Mouse (Mus musculus) embryonic facial prominence, embryonic 13.5 days (tissue): ENCODE results near the gene Cd93. TPM values are rescaled to one million over a fixed set of nuclear protein-coding genes. Genes with fewer than 3 reads are reported as not detected.

Experiments
- ATAC-seq: fragments of 200-750 bp; cut with Nextera tagmentation; 2 replicates; pipeline ENCODE4 v1.8.0; 2017; ENCODE audit warnings: low read depth; ENCODE audit not compliant: insufficient number of reproducible peaks, insufficient read depth, low FRiP score, low TSS enrichment
- H3K27ac ChIP-seq: fragments of 300-500 bp; sonication (generic); 2 replicates; pipeline ENCODE4 v1.5.1; 2015; ENCODE audit warnings: moderate library complexity, mild to moderate bottlenecking, inconsistent platforms
- H3K27me3 ChIP-seq: fragments of 300-500 bp; sonication (generic); 2 replicates; pipeline ENCODE4 v1.6.1; 2015; ENCODE audit warnings: mild to moderate bottlenecking, inconsistent platforms
- H3K36me3 ChIP-seq: fragments of 300-500 bp; sonication (generic); 2 replicates; pipeline ENCODE4 v1.6.1; 2015; ENCODE audit warnings: mild to moderate bottlenecking, inconsistent platforms
- H3K4me1 ChIP-seq: fragments of 300-500 bp; sonication (generic); 2 replicates; pipeline ENCODE4 v1.6.1; 2015; ENCODE audit warnings: inconsistent platforms
- H3K4me2 ChIP-seq: fragments of 300-500 bp; sonication (generic); 2 replicates; pipeline ENCODE4 v1.6.1; 2015; ENCODE audit warnings: moderate library complexity, mild to moderate bottlenecking, inconsistent platforms
- H3K4me3 ChIP-seq: fragments of 300-500 bp; sonication (generic); 2 replicates; pipeline ENCODE4 v1.5.1; 2015; ENCODE audit warnings: mild to moderate bottlenecking, inconsistent platforms
- H3K9ac ChIP-seq: fragments of 300-500 bp; sonication (generic); 2 replicates; pipeline ENCODE4 v1.6.1; 2015; ENCODE audit warnings: mild to moderate bottlenecking, inconsistent platforms
- H3K9me3 ChIP-seq: fragments of 300-500 bp; sonication (generic); 2 replicates; pipeline ENCODE4 v1.6.1; 2016; ENCODE audit warnings: inconsistent platforms
- WGBS: fragments of 180-500 bp; shearing (Covaris S2); methylation state at CpG from one replicate; pipeline ENCODE4 v1.1.7; 2015; ENCODE audit warnings: mixed read lengths; 5-methylcytosine and 5-hydroxymethylcytosine counted together
- polyA plus RNA-seq: library from polyadenylated mRNA; unstranded; fragments of >200 nt; fragmentation: Nextera tagmentation; extraction: Ambion mirVana; gene quantifications from 2 replicates; pipeline ENCODE4 v1.2.1, GENCODE M21; 2015

Cd93 gene
- polyA plus RNA-seq, 1 experiment from 2014 or later, result 8.0 TPM

DNA sequence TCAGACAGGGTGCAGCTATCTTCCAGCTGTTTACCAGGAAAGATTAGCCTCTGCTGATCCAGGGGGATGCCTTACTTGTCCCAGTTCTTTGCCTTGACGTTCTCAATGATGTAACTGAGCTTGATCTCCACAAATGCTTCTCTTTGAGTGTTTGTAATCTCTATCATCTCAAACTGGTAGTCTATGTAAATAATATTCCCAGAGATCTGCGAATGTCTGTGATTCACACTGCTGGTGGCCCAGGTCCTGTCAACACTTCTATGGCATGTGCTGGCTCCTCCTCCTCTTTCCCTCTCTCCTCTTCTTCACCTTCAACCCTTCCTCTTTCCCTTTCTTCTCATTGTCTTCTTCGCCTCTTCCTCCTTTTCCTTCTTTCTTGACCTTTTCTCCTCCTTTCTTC is 24.2 kb downstream of the Cd93 start:
- H3K36me3 ChIP-seq, result no peaks in the 10 kb centered on the region
- H3K9ac ChIP-seq, result no peak overlapping the region
- no peak for ATAC-seq
- H3K4me2 ChIP-seq, result no peak overlapping the region
- H3K4me1 ChIP-seq, result no peaks in the 10 kb centered on the region; the same call in 1 of the 2 replicates
- H3K9me3 ChIP-seq, result no peaks in the 10 kb centered on the region
- no peaks in the 10 kb centered on the region for H3K27me3 ChIP-seq
- WGBS, result 70% methylated on average over 3 of the region's 3 CpGs
- H3K4me3 ChIP-seq, result no peak overlapping the region
- H3K27ac ChIP-seq, result no peak overlapping the region

DNA sequence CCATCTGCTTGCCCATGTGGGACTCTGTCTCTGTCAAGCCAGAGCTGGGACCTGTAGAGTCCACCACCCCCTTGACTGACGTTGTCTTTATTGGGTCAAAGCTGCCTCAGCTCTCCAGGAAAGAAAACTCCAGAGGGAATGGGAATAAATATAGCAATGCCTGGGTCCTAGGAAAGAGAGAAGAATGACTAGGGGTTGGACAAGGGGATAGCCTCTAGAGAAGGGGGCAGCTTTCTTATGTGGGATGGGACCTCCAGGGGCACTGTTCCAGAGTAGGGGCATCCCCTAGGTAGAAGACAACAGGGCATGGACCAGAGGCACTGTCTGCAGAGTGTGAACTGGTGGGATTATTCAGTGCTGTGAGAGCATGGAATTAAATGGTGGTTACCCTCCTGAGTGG is 33.5 kb downstream of the Cd93 start:
- Histone ChIP-seq H3K27me3 (peaks cover 44% of the 10 kb centered on the region), H3K4me1 (peaks cover 29% of the 10 kb centered on the region), H3K4me3 (no peak overlapping the region), H3K36me3 (no peaks in the 10 kb centered on the region), H3K9me3 (no peaks in the 10 kb centered on the region), H3K27ac (no peak overlapping the region), H3K4me2 (no peak overlapping the region), H3K9ac (no peak overlapping the region)
- 80% methylated on average over 1 of the region's 1 CpGs for WGBS
- ATAC-seq, result no peak

DNA sequence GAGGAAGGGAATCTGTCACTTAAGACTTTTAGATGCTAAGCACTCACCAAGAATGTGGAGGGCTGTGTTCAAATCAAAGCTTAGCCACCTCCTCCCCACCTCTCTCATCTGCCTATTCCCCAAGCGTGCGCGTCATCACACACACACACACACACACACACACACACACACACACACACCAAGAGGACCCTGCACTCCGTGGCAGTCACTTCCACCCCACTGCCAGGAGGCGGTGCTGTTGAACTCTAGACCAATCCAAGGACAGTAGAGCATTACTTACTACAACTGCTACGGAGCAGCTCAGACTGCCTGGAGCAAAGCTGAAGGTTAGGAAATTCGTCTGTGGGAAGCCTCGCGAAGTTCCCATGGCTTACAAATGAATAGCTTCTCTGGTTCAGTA is 34.2 kb downstream of the Cd93 start:
- Histone ChIP-seq H3K9ac (no peak overlapping the region), H3K4me2 (no peak overlapping the region), H3K4me3 (no peak overlapping the region), H3K4me1 (peaks cover 29% of the 10 kb centered on the region), H3K27me3 (peaks cover 51% of the 10 kb centered on the region), H3K27ac (no peak overlapping the region), H3K36me3 (no peaks in the 10 kb centered on the region), H3K9me3 (no peaks in the 10 kb centered on the region)
- ATAC-seq, result peak; percentile 67
- 10% methylated on average over 6 of the region's 9 CpGs for WGBS

DNA sequence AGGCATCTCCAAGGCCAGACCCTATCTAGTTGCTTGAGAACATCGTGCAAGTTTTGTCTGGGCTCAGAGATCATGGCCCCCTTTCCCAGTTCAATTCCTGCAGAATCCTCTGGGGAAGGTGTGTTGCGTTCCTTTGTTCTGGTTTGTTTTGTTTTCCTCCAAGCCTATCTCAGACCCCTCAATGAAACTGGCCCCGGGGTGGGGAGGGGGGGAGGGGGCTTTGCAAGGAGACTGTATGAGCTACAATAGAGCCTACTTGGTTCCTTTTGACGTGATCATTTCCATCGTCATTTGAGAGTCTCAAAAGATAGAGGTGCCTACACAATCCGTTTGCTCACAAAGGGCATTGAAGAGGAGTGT is 34.6 kb downstream of the Cd93 start:
- Histone ChIP-seq H3K4me3 (no peak overlapping the region), H3K4me2 (peak overlapping the region; percentile 75; the same call in 1 of the 2 replicates), H3K36me3 (no peaks in the 10 kb centered on the region), H3K27ac (no peak overlapping the region), H3K27me3 (peaks cover 55% of the 10 kb centered on the region), H3K9me3 (no peaks in the 10 kb centered on the region), H3K9ac (no peak overlapping the region), H3K4me1 (peaks cover 29% of the 10 kb centered on the region)
- no peak for ATAC-seq
- WGBS, result 12% methylated on average over 6 of the region's 6 CpGs

DNA sequence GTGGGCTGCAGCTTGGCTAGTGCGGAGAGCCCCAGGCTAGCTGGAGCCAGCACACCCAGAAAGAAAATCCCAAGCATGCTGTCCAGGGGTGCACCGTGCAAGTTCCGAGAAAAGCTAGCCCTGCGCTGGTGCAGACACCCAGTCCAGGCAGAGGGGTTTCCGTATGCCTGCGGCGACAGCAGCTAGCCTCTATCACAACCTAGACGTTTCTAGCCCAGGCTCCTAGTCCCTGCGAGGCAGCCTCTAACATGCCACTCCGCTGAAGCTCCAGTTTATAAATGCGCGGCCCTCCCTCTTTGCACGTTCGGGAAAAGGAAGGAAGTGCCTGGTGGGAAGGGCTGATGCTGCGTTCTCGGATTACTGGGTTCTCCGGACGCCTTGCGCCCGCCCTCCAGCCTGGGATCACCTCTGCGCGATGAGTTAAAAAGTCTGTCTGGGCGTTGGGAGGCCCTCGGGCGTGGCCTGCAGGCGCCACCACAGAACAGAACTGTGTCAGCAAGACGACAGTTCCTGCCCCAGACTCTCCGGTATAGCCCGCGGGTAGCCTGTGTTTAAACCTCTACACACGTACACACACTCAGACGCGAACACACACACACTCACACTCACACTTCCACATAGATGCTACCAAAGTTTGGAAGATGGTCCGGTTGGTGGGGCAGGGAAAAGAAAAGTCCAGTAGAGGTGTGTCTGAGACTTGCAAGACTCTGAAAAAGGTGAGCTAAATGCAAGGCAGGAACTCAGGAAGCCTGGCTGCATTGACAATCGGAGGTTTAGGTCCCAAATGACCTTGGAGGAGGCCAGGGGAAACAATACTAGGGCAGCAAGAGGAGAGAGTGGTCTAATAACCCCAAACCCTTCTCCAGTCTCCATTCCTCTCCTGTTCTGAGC is 35.2 kb downstream of the Cd93 start, which contains the start of gene Thbd:
Gene Thbd, minus strand, starts transcription at position 319 of the 891 bp plus-strand sequence.
- H3K36me3 ChIP-seq, result no peaks in the 10 kb centered on the region
- H3K9ac ChIP-seq, result peak within 1 kb of the TSS; percentile 58
- H3K27ac ChIP-seq, result 0 out of 2 replicates have a peak within 1 kb of the TSS, but pooled peaks have one; percentile 44
- H3K27me3 ChIP-seq, result peaks cover 59% of the 10 kb centered on the region
- H3K4me3 ChIP-seq, result peak within 1 kb of the TSS; percentile 44
- WGBS, result 1% methylated on average over 35 of the region's 35 CpGs
- ATAC-seq, result peak; percentile 72
- H3K4me1 ChIP-seq, result peaks cover 29% of the 10 kb centered on the region
- H3K9me3 ChIP-seq, result no peaks in the 10 kb centered on the region
- H3K4me2 ChIP-seq, result peak within 1 kb of the TSS; percentile 75

DNA sequence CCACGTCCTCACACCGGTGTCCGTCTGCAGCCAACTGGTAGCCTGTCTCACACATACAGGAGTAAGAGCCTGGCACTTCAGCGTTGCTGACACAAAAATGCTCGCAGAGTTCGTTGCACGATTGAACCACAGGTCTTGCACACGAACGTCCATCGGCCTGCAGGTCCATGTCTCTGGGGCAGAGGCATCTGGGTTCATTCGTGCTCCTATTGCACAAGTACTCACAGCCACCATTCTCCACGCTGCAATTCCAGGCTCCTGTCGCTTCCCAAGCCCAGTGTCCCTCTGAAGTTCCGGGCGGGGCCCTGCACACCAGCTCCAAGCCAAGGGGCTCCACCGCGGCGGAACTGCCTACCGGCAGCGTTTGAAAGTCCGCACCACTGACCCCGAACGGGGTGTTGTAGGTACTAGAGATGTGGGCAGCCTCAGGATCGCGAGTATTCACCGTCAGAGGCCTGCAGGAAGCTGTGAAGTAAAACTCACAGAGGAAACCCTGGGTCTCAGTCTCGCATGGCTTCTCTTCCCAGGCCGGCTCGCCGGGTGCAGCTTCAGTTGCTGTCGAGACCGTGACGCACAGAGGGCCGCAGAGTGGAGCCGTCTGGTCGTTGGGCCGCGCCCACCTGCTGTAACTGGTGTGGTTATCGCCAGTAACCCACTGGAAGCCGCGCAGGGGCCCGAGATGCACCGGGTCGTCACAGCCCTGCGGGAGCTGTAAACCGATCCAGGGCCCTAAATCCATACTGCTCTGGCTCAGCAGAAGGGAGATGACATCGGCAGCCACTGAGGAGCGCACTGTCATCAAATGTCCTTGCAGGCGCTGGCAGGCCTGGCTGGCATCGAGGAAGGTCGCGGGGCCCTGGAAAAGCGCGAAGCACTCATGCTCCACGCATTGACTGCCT is 36.1 kb downstream of the Cd93 start:
- Histone ChIP-seq H3K4me2 (peak overlapping the region; percentile 75), H3K36me3 (no peaks in the 10 kb centered on the region), H3K4me1 (peaks cover 29% of the 10 kb centered on the region), H3K27me3 (peaks cover 59% of the 10 kb centered on the region), H3K27ac (0 out of 2 replicates have a peak overlapping the region, but pooled peaks have one; percentile 44), H3K4me3 (peak overlapping the region; percentile 44), H3K9ac (peak overlapping the region; percentile 58), H3K9me3 (no peaks in the 10 kb centered on the region)
- 0 out of 2 replicates have a peak, but pooled peaks have one; percentile 29 for ATAC-seq
- WGBS, result 4% methylated on average over 55 of the region's 55 CpGs

DNA sequence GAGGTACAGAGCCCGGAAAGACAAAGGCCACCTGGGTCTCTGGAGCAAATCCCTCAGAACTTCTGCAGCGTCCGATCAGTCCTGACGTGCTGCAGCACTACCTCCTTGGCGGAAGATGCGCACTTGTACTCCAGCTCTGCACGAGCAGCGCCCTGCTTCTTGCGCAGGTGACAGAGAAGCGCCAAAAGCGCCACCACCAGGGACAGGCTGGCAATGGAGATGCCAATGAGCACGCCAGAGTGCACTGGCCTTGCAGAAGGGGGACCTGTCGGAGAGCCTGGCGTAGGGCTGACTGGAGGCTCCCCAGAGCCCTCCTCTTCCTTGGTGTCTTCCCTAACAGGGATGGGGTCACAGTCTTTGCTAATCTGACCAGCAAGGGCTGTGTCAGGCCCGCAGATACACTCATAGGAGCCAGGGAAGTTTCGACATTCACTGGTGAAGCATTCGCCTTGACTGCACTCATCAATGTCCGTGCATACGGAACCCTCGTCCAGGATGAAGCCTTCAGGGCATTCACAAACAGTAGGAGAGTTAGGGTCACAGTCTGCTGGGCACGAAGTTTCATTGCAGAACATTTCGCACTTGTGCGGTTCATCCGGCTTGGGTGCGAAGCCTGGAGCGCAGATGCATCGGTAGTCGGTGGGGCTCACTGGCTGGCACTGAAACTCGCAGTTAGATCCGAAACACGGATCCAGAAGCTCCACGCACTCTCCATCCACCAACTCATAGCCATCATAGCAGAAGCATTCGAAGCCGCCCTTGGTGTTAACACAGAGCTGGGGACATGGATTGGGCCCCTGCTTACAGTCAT is 37.0 kb downstream of the Cd93 start:
- peaks cover 59% of the 10 kb centered on the region for H3K27me3 ChIP-seq
- no peak overlapping the region for H3K27ac ChIP-seq
- peaks cover 29% of the 10 kb centered on the region for H3K4me1 ChIP-seq
- H3K9ac ChIP-seq, result peak overlapping the region; percentile 58
- no peaks in the 10 kb centered on the region for H3K9me3 ChIP-seq
- WGBS, result 8% methylated on average over 34 of the region's 34 CpGs
- no peaks in the 10 kb centered on the region for H3K36me3 ChIP-seq
- H3K4me2 ChIP-seq, result peak overlapping the region; percentile 75
- peak overlapping the region; percentile 44 for H3K4me3 ChIP-seq
- no peak for ATAC-seq

DNA sequence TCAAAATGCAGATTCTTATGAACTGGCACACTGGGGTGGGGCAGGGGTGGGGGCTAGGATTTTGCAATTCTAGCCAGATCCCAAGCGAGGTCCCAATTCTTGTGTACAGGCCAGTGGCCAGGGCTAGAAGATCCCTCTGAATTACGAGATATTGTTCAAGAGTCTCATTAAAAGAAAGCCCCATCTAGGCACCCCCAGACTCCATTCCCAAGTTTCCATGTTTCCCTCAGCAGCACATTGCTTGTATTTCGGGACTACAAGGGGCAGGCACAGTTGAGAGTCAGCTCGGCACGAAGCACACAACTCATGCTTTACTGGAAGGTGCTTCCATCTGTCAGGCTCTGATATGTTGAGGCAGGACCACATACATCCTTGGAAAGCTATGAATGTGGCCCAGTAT is 38.5 kb downstream of the Cd93 start:
- 70% methylated on average over 5 of the region's 5 CpGs for WGBS
- Histone ChIP-seq H3K9me3 (no peaks in the 10 kb centered on the region), H3K4me2 (peak overlapping the region; percentile 26), H3K9ac (no peak overlapping the region), H3K4me1 (peaks cover 29% of the 10 kb centered on the region), H3K4me3 (0 out of 2 replicates have a peak overlapping the region, but pooled peaks have one; percentile 7), H3K27me3 (peaks cover 66% of the 10 kb centered on the region), H3K36me3 (no peaks in the 10 kb centered on the region), H3K27ac (no peak overlapping the region)
- ATAC-seq, result no peak

DNA sequence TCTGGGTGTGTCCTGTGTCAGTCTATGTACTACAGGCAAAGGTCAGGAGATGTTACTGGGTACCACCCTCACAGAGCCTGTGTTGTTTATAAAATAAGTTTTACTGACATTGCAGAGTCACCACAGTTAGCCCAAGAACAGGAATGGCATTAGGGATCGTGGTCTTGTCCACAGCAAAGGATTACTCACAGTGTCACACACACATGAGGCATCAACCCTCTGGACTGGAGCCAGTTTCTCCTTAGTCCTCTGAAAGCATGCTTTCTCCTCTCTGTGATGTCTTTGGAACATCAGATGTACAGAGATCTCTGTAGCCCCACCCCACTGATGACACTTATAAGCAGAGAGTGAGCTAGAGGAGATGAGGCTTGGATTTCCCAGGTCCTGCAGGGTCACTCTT is 41.1 kb downstream of the Cd93 start:
- Histone ChIP-seq H3K4me3 (no peak overlapping the region), H3K9ac (no peak overlapping the region), H3K4me2 (no peak overlapping the region), H3K36me3 (no peaks in the 10 kb centered on the region), H3K9me3 (no peaks in the 10 kb centered on the region), H3K27ac (no peak overlapping the region), H3K4me1 (peaks cover 13% of the 10 kb centered on the region), H3K27me3 (peaks cover 56% of the 10 kb centered on the region)
- WGBS, result 83% methylated on average over 1 of the region's 1 CpGs
- no peak for ATAC-seq

DNA sequence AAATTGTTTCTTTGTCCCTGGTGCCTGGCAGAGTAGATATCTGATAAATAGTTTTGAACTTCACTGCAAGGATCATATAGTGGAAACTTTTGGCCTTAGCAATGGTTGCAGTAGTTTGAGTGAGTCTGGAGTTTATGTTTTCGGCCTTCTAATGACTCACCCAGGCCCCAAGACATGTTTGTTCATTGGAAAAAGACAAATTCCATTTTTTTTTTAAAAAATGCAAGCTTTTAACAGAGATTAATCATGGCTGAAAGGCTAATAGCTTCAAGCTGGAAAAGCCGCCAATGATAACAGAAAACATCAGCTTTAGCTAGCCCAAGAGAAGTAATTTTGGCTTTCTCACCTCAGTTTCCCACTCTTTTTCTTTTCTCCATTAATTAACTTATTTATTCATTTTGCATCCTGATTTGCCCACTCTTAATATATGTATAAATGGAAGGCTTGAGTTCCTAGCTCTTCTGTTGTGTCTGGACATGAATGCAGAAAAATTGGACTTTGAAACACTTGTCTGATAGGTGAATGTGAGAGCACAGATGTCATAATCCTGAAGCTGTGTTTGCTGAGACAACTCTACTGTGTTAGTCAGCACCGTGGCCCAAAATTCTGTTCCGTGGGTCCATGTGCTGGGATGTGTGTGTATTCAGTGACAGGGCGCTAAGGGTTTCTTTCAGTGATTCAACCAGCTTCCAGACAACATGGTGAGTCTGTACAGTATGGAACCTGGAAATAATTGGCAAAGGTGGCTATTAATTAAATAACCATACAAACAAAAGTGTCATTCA is 44.3 kb downstream of the Cd93 start:
- 87% methylated on average over 5 of the region's 5 CpGs for WGBS
- no peaks in the 10 kb centered on the region for H3K9me3 ChIP-seq
- H3K9ac ChIP-seq, result no peak overlapping the region
- H3K4me1 ChIP-seq, result peaks cover 10% of the 10 kb centered on the region
- H3K4me2 ChIP-seq, result no peak overlapping the region
- no peaks in the 10 kb centered on the region for H3K36me3 ChIP-seq
- H3K27ac ChIP-seq, result no peak overlapping the region
- H3K4me3 ChIP-seq, result no peak overlapping the region
- no peak for ATAC-seq
- peaks cover 55% of the 10 kb centered on the region for H3K27me3 ChIP-seq
